Mouse (Mus musculus) lung, embryonic 15.5 days (tissue): ENCODE measurements around the gene Unc45b. TPM values are rescaled to one million over a fixed set of nuclear protein-coding genes. Genes with fewer than 3 reads are reported as not detected.
A peak's percentile ranks its signal among the peaks of the same experiment; 100 is the strongest.
"Not testable (repeated sequence)": the region's sequence is repeated elsewhere in the genome, so short reads cannot be mapped to it uniquely, and the experiment has no call there.

Experiments used
- ATAC-seq: fragments of 200-750 bp; cut with Nextera tagmentation; 2 replicates; pipeline ENCODE4 v1.8.0; 2017; ENCODE audit warnings: moderate number of reproducible peaks, borderline replicate concordance; ENCODE audit not compliant: low FRiP score, low TSS enrichment; ENCODE audit errors: extremely low read depth
- H3K27ac ChIP-seq: fragments of 300-500 bp; sonication (generic); 2 replicates; pipeline ENCODE4 v1.5.1; 2015; ENCODE audit warnings: moderate library complexity, mild to moderate bottlenecking, inconsistent platforms
- H3K27me3 ChIP-seq: fragments of 300-500 bp; sonication (generic); 2 replicates; pipeline ENCODE4 v1.6.1; 2015; ENCODE audit warnings: inconsistent platforms
- H3K36me3 ChIP-seq: fragments of 300-500 bp; sonication (generic); 2 replicates; pipeline ENCODE4 v1.6.1; 2015; ENCODE audit warnings: inconsistent platforms
- H3K4me1 ChIP-seq: fragments of 300-500 bp; sonication (generic); 2 replicates; pipeline ENCODE4 v1.6.1; 2015; ENCODE audit warnings: inconsistent platforms
- H3K4me2 ChIP-seq: fragments of 300-500 bp; sonication (generic); 2 replicates; pipeline ENCODE4 v1.6.1; 2015; ENCODE audit warnings: inconsistent platforms, mild to moderate bottlenecking, moderate library complexity
- H3K4me3 ChIP-seq: fragments of 300-500 bp; sonication (generic); 2 replicates; pipeline ENCODE4 v1.5.1; 2015; ENCODE audit warnings: mild to moderate bottlenecking, inconsistent platforms
- H3K9ac ChIP-seq: fragments of 300-500 bp; sonication (generic); 2 replicates; pipeline ENCODE4 v1.6.1; 2015; ENCODE audit warnings: inconsistent platforms
- H3K9me3 ChIP-seq: fragments of 300-500 bp; sonication (generic); 2 replicates; pipeline ENCODE4 v1.6.1; 2016; ENCODE audit warnings: inconsistent platforms
- WGBS: fragments of 180-500 bp; shearing (Covaris S2); methylation state at CpG from one replicate; pipeline ENCODE4 v1.1.7; 2015; 5-methylcytosine and 5-hydroxymethylcytosine counted together
- polyA plus RNA-seq: library from polyadenylated mRNA; unstranded; fragments of >200 nt; fragmentation: Nextera tagmentation; extraction: Ambion mirVana; gene quantifications from 2 replicates; pipeline ENCODE4 v1.2.1, GENCODE M21; 2015

Gene Unc45b
- polyA plus RNA-seq, 1 experiment from 2014 or later = 10.7 TPM

GRCm38 (mm10) chr11:82901606-82902310, 8.6 kb upstream of the Unc45b start:
- H3K4me1 ChIP-seq = no peaks in the 10 kb centered on the region
- no peak overlapping the region for H3K4me2 ChIP-seq
- peaks cover 59% of the 10 kb centered on the region for H3K36me3 ChIP-seq
- no peaks in the 10 kb centered on the region for H3K27me3 ChIP-seq
- no peak overlapping the region for H3K9ac ChIP-seq
- H3K9me3 ChIP-seq = no peaks in the 10 kb centered on the region
- no peak overlapping the region for H3K4me3 ChIP-seq
- H3K27ac ChIP-seq = no peak overlapping the region
- 90% methylated on average over 20 of the region's 20 CpGs for WGBS
- no peak for ATAC-seq

- peaks cover 55% of the 10 kb centered on the region for H3K36me3 ChIP-seq
- no peak overlapping the region for H3K27ac ChIP-seq
- H3K9ac ChIP-seq = no peak overlapping the region
- no peaks in the 10 kb centered on the region for H3K9me3 ChIP-seq
- no peak overlapping the region for H3K4me3 ChIP-seq
- H3K4me1 ChIP-seq = peaks cover 9% of the 10 kb centered on the region
- no peak overlapping the region for H3K4me2 ChIP-seq
- ATAC-seq = no peak
- WGBS = 61% methylated on average over 8 of the region's 8 CpGs
- no peaks in the 10 kb centered on the region for H3K27me3 ChIP-seq
These were observed 5.4 kb upstream of the Unc45b start for GRCm38 (mm10) chr11:82904952-82905351.

GRCm38 (mm10) chr11:82905816-82906215, 4.5 kb upstream of the Unc45b start:
- no peak for ATAC-seq
- WGBS = 83% methylated on average over 5 of the region's 5 CpGs
- Histone ChIP-seq H3K9me3 (no peaks in the 10 kb centered on the region), H3K27ac (no peak overlapping the region), H3K4me3 (no peak overlapping the region), H3K9ac (no peak overlapping the region), H3K36me3 (peaks cover 47% of the 10 kb centered on the region), H3K4me2 (no peak overlapping the region), H3K27me3 (no peaks in the 10 kb centered on the region), H3K4me1 (peaks cover 9% of the 10 kb centered on the region)

GRCm38 (mm10) chr11:82907651-82908607, 2.4 kb upstream of the Unc45b start, which contains the start of gene Nle1:
Gene Nle1 (minus strand): TSS chr11:82908411.
- H3K27ac ChIP-seq = no peak within 1 kb of the TSS
- peaks cover 9% of the 10 kb centered on the region for H3K4me1 ChIP-seq
- under 1% methylated on average over 73 of the region's 73 CpGs for WGBS
- H3K4me2 ChIP-seq = peak within 1 kb of the TSS; percentile 86
- H3K27me3 ChIP-seq = no peaks in the 10 kb centered on the region; the same call in 1 of the 2 replicates
- peaks cover 28% of the 10 kb centered on the region for H3K36me3 ChIP-seq
- peak; percentile 58; the same call in 1 of the 2 replicates for ATAC-seq
- H3K9me3 ChIP-seq = no peaks in the 10 kb centered on the region
- peak within 1 kb of the TSS; percentile 78 for H3K4me3 ChIP-seq
- H3K9ac ChIP-seq = peak within 1 kb of the TSS; percentile 77

GRCm38 (mm10) chr11:82908608-82908989, 1.8 kb upstream of the Unc45b start:
- Histone ChIP-seq H3K36me3 (peaks cover 22% of the 10 kb centered on the region), H3K9me3 (no peaks in the 10 kb centered on the region), H3K27ac (no peak overlapping the region), H3K9ac (peak overlapping the region; percentile 77; the same call in 1 of the 2 replicates), H3K4me1 (peaks cover 9% of the 10 kb centered on the region), H3K27me3 (peaks cover 5% of the 10 kb centered on the region; the same call in 1 of the 2 replicates), H3K4me3 (peak overlapping the region; percentile 78), H3K4me2 (peak overlapping the region; percentile 86)
- no peak for ATAC-seq
- WGBS = 89% methylated on average over 3 of the region's 10 CpGs

- Histone ChIP-seq H3K27me3 (peaks cover 9% of the 10 kb centered on the region; the same call in 1 of the 2 replicates), H3K27ac (no peak overlapping the region), H3K4me2 (no peak overlapping the region), H3K4me1 (peaks cover 14% of the 10 kb centered on the region), H3K36me3 (no peaks in the 10 kb centered on the region), H3K9me3 (no peaks in the 10 kb centered on the region), H3K9ac (no peak overlapping the region), H3K4me3 (no peak overlapping the region)
- 58% methylated on average over 11 of the region's 11 CpGs for WGBS
- 0 out of 2 replicates have a peak, but pooled peaks have one; percentile 10 for ATAC-seq
These were observed 484 bp downstream of the Unc45b start for GRCm38 (mm10) chr11:82910679-82911389.

- peaks cover 5% of the 10 kb centered on the region for H3K4me1 ChIP-seq
- ATAC-seq = no peak
- no peaks in the 10 kb centered on the region for H3K9me3 ChIP-seq
- H3K27me3 ChIP-seq = peaks cover 12% of the 10 kb centered on the region; the same call in 1 of the 2 replicates
- WGBS = 5% methylated on average over 16 of the region's 16 CpGs
- peak overlapping the region; percentile 29 for H3K4me2 ChIP-seq
- H3K36me3 ChIP-seq = no peaks in the 10 kb centered on the region
- no peak overlapping the region for H3K4me3 ChIP-seq
- H3K9ac ChIP-seq = no peak overlapping the region
- H3K27ac ChIP-seq = no peak overlapping the region
These were observed 4.5 kb downstream of the Unc45b start for GRCm38 (mm10) chr11:82914711-82915352.

GRCm38 (mm10) chr11:82920768-82921167, 10.4 kb downstream of the Unc45b start:
- 27% methylated on average over 10 of the region's 10 CpGs for WGBS
- Histone ChIP-seq H3K9ac (no peak overlapping the region), H3K27ac (no peak overlapping the region), H3K4me2 (no peak overlapping the region), H3K4me3 (no peak overlapping the region), H3K36me3 (no peaks in the 10 kb centered on the region), H3K9me3 (no peaks in the 10 kb centered on the region), H3K27me3 (peaks cover 3% of the 10 kb centered on the region; the same call in 1 of the 2 replicates), H3K4me1 (no peaks in the 10 kb centered on the region)
- no peak for ATAC-seq

- Histone ChIP-seq H3K27ac (no peak overlapping the region), H3K4me2 (no peak overlapping the region), H3K9ac (no peak overlapping the region), H3K27me3 (peaks cover 6% of the 10 kb centered on the region), H3K4me1 (no peaks in the 10 kb centered on the region), H3K9me3 (no peaks in the 10 kb centered on the region), H3K36me3 (no peaks in the 10 kb centered on the region), H3K4me3 (no peak overlapping the region)
- ATAC-seq = no peak
- WGBS = 71% methylated on average over 4 of the region's 4 CpGs
These were observed 11.3 kb downstream of the Unc45b start for GRCm38 (mm10) chr11:82921691-82922090.

- WGBS = 44% methylated on average over 6 of the region's 6 CpGs
- H3K4me2 ChIP-seq, H3K27ac ChIP-seq, H3K9me3 ChIP-seq, H3K4me1 ChIP-seq, H3K4me3 ChIP-seq, H3K36me3 ChIP-seq, ATAC-seq, H3K9ac ChIP-seq: not testable (repeated sequence)
- peaks cover 22% of the 10 kb centered on the region for H3K27me3 ChIP-seq
These were observed 13.6 kb downstream of the Unc45b start for GRCm38 (mm10) chr11:82923910-82924309.
